Mouse (Mus musculus): Measurements from ENCODE around the gene Nfe2l1. TPM values are rescaled to one million over a fixed set of nuclear protein-coding genes. Genes with fewer than 3 reads are reported as not detected.
A peak's percentile ranks its signal among the peaks of the same experiment; 100 is the strongest.

The Nfe2l1 gene
- polyA plus RNA-seq (2016; fragmentation: Nextera tagmentation; extraction: Ambion mirVana) = 71.9 and 78.0 TPM in 2 replicates

DNA sequence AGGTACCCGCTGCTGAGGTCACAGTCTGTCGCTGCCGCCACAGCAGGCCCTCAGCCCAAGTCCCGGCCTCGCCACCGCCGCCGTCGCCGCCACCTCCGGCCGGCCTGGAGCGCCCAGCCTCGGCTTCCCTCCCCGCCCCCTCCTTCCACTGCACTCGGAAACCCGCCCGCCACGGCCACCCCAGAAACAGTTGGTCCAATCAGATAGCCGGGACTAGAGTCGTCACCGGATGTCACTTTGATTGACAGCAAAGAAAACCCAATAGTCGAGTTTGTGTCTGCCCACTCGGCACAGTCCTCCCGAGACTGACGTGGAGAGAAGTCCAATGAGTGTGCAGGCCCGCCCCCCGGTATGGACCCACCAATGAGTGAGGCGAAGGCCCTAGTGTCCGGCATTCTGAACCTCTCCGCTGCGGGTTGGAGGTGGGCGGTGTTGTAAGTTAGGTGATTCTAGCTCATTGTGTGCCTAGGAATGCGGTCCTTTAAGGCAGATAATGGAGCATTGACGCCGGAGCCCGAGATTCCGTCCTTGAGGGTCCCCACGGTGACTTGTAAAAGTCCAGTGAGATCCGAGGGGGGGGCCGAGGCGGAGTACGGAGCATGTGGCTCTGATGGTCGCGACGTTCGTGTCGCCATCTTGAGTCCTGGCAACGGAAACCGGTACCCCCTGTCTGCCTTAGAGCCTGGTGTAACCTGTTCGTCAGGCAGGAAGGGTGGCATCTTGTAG is at the start of gene Nfe2l1:
Nfe2l1 (minus strand) TSS at position 156 of the 726 bp plus-strand sequence.
- H3K4me1 ChIP-seq = peaks cover 53% of the 10 kb centered on the region
- peak; percentile 98 for DNase-seq (ENCODE audit: low spot score)
- peak within 1 kb of the TSS; percentile 97 for H3K27ac ChIP-seq (replicated peaks)
- peaks cover 32% of the 10 kb centered on the region for H3K36me3 ChIP-seq
- H3K4me3 ChIP-seq = peak within 1 kb of the TSS; percentile 92
- under 1% methylated on average over 51 of the region's 51 CpGs for WGBS
- no peaks in the 10 kb centered on the region for H3K27me3 ChIP-seq (ENCODE audit: low read depth, poor library complexity, severe bottlenecking)
- no peaks in the 10 kb centered on the region for H3K9me3 ChIP-seq (replicated peaks)

DNA sequence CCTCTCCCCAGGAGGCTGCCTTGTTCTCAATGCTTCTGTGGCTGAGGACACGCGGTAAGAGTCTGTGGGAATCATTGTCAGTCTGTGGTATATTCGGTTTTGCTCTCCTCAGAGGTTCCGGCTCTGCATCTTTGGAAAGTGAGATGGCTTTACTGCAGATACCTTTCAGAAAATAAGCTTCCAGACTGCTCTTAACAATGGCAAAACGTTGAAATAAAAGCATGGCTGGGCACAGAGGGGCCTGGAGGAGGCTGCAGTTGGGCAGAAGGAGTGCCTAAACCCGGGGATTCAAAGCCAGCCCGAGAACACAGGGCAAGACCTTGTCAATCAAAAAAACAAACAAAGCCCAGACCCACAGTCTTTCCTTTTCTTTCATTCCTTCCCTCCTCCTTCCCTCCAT is 49.6 kb upstream of the Nfe2l1 start:
- 15% methylated on average over 7 of the region's 7 CpGs for WGBS
- Histone ChIP-seq H3K36me3 (no peaks in the 10 kb centered on the region), H3K4me3 (peak overlapping the region; percentile 12; the same call in 1 of the 2 replicates), H3K27ac (replicated peaks) (peak overlapping the region; percentile 99), H3K4me1 (peaks cover 74% of the 10 kb centered on the region), H3K27me3 (ENCODE audit: low read depth, poor library complexity, severe bottlenecking) (no peaks in the 10 kb centered on the region), H3K9me3 (replicated peaks) (no peaks in the 10 kb centered on the region)
- DNase-seq (ENCODE audit: low spot score) = peak; percentile 71

DNA sequence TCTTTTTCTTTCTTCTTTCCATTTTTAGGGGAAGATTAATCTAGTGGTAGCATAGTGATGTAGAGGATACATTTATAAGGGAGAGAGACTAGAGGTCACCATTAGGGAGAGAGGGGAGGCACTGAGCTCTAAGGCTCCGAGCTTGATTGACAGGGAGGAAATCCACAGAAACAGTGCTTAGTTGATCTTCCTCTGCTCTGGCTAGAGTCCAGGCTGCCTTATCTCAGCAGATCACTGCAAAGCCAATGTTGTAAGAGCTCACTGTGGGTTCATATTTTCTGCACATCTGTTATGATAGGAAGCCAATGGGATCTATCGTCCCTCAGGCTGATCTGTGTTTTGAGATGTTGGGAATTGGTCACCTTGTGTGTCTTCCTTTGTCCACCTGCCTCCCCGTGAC is 48.9 kb upstream of the Nfe2l1 start:
- Histone ChIP-seq H3K27me3 (ENCODE audit: low read depth, poor library complexity, severe bottlenecking) (no peaks in the 10 kb centered on the region), H3K4me3 (peak overlapping the region; percentile 12; the same call in 1 of the 2 replicates), H3K9me3 (replicated peaks) (no peaks in the 10 kb centered on the region), H3K4me1 (peaks cover 75% of the 10 kb centered on the region), H3K27ac (replicated peaks) (peak overlapping the region; percentile 99), H3K36me3 (no peaks in the 10 kb centered on the region)
- DNase-seq (ENCODE audit: low spot score) = peak; percentile 40
- WGBS = 30% methylated on average over 3 of the region's 3 CpGs

DNA sequence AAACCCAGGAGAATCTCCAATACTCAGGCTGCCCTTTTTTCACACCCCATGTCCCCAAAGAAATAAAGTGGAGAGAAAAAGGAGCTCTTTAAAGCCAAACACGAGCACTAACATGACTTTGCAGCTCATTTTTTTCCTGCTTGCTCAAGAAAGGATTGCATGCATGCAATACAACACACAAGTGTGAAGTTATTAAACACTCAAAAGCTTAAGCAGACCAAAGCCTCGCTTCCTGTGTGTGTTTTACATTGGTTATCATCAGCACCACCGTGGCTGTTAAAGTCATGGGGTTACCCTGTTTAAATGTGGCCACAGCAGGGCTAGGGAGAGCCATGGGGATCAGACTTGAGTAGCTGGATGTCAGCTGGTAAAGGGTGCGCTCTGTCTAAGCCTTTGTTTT is 47.3 kb upstream of the Nfe2l1 start:
- Histone ChIP-seq H3K4me3 (peak overlapping the region; percentile 48), H3K27me3 (ENCODE audit: low read depth, poor library complexity, severe bottlenecking) (no peaks in the 10 kb centered on the region), H3K4me1 (peaks cover 87% of the 10 kb centered on the region), H3K9me3 (replicated peaks) (no peaks in the 10 kb centered on the region), H3K36me3 (no peaks in the 10 kb centered on the region), H3K27ac (replicated peaks) (peak overlapping the region; percentile 99)
- no peak for DNase-seq (ENCODE audit: low spot score)
- WGBS = 39% methylated on average over 4 of the region's 4 CpGs

DNA sequence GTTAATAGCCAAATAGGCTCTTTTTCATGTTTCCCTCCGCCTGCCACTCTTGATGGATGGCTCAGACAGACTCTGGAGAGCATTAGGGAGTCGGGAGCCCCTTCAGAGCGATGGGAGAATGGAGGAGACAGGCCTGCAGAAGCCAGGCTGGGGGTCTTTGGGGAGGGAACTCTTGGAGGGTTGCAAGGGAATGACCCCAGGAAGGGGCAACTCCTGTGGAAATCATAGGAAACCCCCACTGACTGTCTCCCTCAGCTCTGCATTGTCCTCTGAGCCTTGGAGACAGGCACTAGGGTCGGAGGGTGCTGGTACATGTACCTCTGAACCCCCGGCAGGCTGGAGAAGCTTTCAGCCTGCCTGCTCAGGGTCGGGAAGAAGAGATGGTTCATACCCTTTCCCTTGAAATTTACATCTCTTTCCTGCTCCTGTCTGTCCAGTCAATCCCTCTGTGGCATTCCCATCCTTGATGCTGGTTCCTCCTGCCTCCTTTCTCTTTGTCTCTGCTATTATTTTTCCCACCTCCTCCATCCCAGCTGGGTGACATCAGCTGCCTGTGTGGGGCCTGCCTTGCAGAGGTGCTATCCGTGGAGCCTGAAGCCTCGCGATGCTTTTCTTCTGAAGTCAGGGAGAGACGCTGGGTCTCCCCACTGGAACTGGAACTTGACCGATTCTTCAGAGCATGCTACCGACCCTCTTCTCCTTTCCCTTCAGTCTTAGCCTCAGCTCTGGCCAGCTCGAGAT is 46.7 kb upstream of the Nfe2l1 start:
- no peaks in the 10 kb centered on the region for H3K9me3 ChIP-seq (replicated peaks)
- peak overlapping the region; percentile 99 for H3K27ac ChIP-seq (replicated peaks)
- peaks cover 93% of the 10 kb centered on the region for H3K4me1 ChIP-seq
- no peaks in the 10 kb centered on the region for H3K27me3 ChIP-seq (ENCODE audit: low read depth, poor library complexity, severe bottlenecking)
- H3K36me3 ChIP-seq = no peaks in the 10 kb centered on the region
- H3K4me3 ChIP-seq = peak overlapping the region; percentile 48
- WGBS = 2% methylated on average over 13 of the region's 13 CpGs
- peak; percentile 80 for DNase-seq (ENCODE audit: low spot score)

DNA sequence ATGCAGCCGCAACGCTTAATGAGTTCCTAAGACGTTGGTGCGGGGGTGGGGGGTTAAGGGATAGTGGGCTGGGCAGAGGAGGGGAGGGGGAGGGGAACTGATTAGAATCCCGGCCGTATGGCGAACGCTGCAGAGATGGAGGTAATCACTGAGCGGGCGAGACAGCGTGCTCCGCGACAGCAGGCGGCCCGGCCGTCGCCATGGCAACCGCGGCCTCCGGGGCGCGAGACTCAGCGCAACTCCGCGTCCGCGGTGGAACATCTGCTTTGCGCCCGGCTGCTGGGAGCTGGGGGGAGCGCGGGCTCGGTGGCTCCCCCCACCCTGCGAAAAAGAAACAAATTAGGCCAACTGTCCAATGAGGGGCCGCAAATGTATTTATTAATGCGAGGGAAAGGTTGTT is 46.0 kb upstream of the Nfe2l1 start:
- under 1% methylated on average over 35 of the region's 35 CpGs for WGBS
- H3K9me3 ChIP-seq (replicated peaks) = no peaks in the 10 kb centered on the region
- H3K4me3 ChIP-seq = peak overlapping the region; percentile 48
- peak overlapping the region; percentile 99 for H3K27ac ChIP-seq (replicated peaks)
- peaks cover 96% of the 10 kb centered on the region for H3K4me1 ChIP-seq
- no peaks in the 10 kb centered on the region for H3K27me3 ChIP-seq (ENCODE audit: low read depth, poor library complexity, severe bottlenecking)
- peak; percentile 98 for DNase-seq (ENCODE audit: low spot score)
- H3K36me3 ChIP-seq = no peaks in the 10 kb centered on the region

DNA sequence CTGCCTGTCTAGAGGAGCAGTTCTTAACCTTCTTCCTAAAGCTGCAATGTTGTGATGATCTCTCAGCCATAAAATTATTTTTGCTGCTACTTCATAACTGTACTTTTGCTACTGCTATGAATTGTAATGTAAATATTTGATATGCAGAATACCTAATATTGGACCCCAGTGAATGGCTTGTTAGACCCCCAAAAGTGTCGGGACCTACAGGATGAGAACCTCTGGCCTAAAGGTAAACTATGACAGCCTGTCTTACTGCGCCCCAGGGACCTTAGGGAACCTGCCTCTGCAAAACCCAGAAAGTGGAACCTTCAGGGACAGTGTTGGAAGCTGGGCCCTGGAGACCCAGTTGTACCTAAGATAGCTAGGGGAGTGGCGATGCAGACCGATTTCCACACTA is 45.5 kb upstream of the Nfe2l1 start:
- Histone ChIP-seq H3K27ac (replicated peaks) (peak overlapping the region; percentile 99), H3K4me3 (peak overlapping the region; percentile 48), H3K36me3 (no peaks in the 10 kb centered on the region), H3K27me3 (ENCODE audit: low read depth, poor library complexity, severe bottlenecking) (no peaks in the 10 kb centered on the region), H3K9me3 (replicated peaks) (no peaks in the 10 kb centered on the region), H3K4me1 (peaks cover 96% of the 10 kb centered on the region)
- DNase-seq (ENCODE audit: low spot score) = no peak
- 4% methylated on average over 4 of the region's 4 CpGs for WGBS

DNA sequence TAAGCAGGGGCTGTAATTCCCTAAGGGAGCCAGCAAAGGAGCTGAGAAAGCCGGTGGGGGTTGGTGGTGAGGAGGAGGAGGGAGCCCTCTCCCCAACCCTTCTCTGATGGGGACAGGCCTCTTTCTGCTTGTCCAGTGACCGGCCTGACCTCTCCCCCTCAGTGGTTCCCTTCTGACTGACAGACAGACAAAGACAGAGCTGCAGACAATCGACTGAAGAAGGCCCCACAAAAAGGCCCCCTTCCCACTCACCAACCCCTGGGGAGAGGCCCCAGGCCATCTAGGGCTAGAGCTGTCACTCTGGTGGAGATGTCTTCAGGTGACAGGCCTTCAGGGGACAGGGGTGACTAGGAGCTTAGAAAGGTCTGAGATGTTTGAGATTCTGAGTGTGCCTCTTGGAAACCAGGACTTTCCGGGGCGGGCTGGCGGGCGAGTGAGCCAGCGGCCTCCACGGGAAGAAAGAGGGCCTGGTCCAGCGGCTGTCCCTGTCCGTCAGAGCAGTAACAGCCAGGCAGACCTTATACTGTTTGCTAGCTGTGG is 43.9 kb upstream of the Nfe2l1 start:
- H3K4me3 ChIP-seq = peak overlapping the region; percentile 57
- H3K9me3 ChIP-seq (replicated peaks) = no peaks in the 10 kb centered on the region

DNA sequence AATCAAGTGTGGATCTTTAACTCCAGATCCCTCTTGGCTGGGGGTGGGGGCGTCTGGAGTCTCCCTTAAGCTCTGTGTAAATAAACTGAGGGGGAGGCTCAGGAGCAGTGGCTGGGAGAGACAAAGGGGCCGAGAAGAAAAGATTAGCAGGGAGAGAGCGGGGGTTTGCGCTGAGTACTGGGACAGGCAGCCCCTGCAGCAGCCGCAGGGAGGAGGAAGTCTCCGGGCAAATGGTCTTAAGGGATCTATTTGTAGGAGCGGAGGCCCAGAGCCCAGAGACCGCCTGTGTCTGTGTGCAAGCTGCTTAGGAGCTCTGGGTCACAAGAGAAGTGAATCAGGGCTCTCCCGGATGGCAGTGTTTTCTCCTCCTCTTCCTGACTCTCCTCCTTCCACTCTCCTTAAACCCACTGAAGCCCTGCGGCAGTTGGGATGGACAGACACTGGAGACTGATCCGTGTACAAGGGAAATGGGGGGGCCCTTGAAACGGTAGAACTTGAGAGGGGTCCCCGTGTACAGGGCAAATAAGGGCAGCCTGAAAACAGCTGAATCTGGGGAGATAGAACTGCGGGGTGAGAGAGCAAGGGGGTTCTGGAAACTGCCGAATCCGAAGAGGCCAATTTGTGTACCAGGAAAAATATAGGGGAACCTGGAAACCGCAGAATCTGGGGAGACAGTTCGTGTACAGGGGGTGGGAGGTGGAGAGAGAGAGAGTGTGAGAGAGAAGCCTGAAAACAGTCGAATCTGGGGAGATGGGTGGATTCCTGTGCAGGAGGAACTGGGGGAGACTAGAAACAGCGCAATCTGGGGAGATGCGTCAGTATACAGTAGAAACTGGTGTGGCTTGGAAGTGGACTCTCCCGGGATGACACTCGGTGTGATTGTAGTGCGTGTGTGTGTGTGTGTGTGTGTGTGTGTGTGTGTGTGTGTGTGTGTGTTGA is 42.9 kb upstream of the Nfe2l1 start:
- Histone ChIP-seq H3K4me3 (peak overlapping the region; percentile 57), H3K9me3 (replicated peaks) (no peaks in the 10 kb centered on the region)
- 2% methylated on average over 24 of the region's 24 CpGs for WGBS

More for the DNA sequence above, 43.9 kb upstream of the Nfe2l1 start:
- H3K27ac ChIP-seq (replicated peaks) = peak overlapping the region; percentile 99
- H3K36me3 ChIP-seq = no peaks in the 10 kb centered on the region
- H3K27me3 ChIP-seq (ENCODE audit: low read depth, poor library complexity, severe bottlenecking) = no peaks in the 10 kb centered on the region
- H3K4me1 ChIP-seq = peaks cover 96% of the 10 kb centered on the region
- WGBS = 2% methylated on average over 11 of the region's 11 CpGs
- DNase-seq (ENCODE audit: low spot score) = peak; percentile 91

DNA sequence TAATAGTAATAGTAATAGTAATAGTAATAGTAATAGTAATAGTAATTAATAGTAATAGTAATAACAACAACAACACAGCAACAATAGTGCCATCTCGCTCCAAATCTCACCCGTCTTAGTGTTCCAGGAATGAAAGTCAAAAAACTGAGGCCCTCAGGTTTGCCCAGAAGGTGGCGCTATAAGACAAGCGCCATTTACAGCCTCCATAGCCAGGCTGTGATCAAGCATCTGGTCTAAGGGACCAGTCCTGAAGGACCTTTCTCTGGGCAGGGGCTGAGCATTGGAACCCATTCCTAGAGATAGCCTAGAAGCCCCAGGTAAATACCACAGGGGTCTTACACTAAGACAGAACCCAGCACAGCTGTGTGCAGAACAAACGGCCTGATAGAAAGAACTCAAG is 37.4 kb upstream of the Nfe2l1 start:
- DNase-seq (ENCODE audit: low spot score) = peak; percentile 82

More for the DNA sequence above, 42.9 kb upstream of the Nfe2l1 start:
- H3K4me1 ChIP-seq = peaks cover 86% of the 10 kb centered on the region
- DNase-seq (ENCODE audit: low spot score) = peak; percentile 86
- no peaks in the 10 kb centered on the region for H3K36me3 ChIP-seq
- peak overlapping the region; percentile 99 for H3K27ac ChIP-seq (replicated peaks)
- no peaks in the 10 kb centered on the region for H3K27me3 ChIP-seq (ENCODE audit: low read depth, poor library complexity, severe bottlenecking)

DNA sequence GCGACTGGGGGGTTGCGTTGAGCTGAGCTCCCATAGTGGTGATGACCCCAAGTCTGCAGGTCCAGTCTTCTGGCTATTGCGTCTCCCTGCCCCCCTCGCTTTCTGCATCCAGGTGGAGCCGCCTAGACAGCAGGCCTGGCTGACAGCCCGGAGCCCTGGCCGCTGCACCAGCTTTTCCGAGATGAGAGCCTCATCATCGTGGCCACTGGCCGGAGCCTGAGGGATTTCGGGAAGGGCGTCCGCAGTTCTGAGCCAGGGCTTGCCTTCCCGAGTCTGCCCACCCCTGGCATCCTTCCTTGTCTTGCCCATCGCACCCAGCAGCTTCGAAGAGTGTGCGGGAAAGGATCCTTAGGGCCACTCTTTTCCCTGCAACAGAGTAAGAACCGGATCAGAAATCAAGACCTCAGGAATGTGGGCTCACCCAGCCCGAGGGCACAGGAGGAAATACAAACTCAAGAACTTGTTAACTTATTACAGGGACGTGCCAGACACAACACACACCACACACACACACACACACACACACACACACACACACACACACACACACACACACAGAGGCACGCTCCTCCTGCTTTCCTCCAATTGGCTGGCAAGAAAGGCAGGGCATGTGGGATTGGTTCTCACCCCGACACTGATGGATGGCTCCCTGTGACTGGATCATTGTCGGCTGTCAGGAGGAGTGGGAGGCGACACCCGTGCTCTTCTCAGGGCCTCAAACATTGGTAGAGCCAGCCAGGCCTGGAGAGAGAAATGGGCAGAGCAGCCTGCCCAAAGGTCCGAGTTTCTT is 33.6 kb upstream of the Nfe2l1 start:
- no peaks in the 10 kb centered on the region for H3K36me3 ChIP-seq
- peaks cover 48% of the 10 kb centered on the region for H3K4me1 ChIP-seq
- H3K9me3 ChIP-seq (replicated peaks) = no peaks in the 10 kb centered on the region
- 16% methylated on average over 26 of the region's 26 CpGs for whole genome bisulfite sequencing
- peaks cover 8% of the 10 kb centered on the region for H3K27me3 ChIP-seq (ENCODE audit: low read depth, poor library complexity, severe bottlenecking)
- H3K27ac ChIP-seq (replicated peaks) = peak overlapping the region; percentile 77
- peak; percentile 80 for DNase-seq (ENCODE audit: low spot score)
- H3K4me3 ChIP-seq = peak overlapping the region; percentile 40

More for the DNA sequence above, 37.4 kb upstream of the Nfe2l1 start:
- Histone ChIP-seq H3K4me3 (no peak overlapping the region), H3K4me1 (peaks cover 59% of the 10 kb centered on the region), H3K9me3 (replicated peaks) (no peaks in the 10 kb centered on the region), H3K36me3 (no peaks in the 10 kb centered on the region), H3K27me3 (ENCODE audit: low read depth, poor library complexity, severe bottlenecking) (no peaks in the 10 kb centered on the region), H3K27ac (replicated peaks) (peak overlapping the region; percentile 82)
- 18% methylated on average over 5 of the region's 5 CpGs for WGBS

All from midbrain, embryonic 10.5 days (tissue).